Mouse (Mus musculus) right cerebral cortex, postnatal 14 days (tissue): Measurements from ENCODE around the gene Gm6904.
"Not testable (repeated sequence)": the region's sequence is repeated elsewhere in the genome, so short reads cannot be mapped to it uniquely, and the experiment has no call there.

Source experiments
- DNase-seq: peaks from one replicate; pipeline ENCODE4 v3.0.0; 2022

The Gm6904 gene

GRCm38 (mm10) chr14:59260056-59260455 lies at the start of gene Gm6904:
Gm6904 (minus strand) TSS chr14:59260216.
- DNase-seq: no peak

GRCm38 (mm10) chr14:59297391-59297790 lies 37.4 kb upstream of the Gm6904 start, which contains the start of gene Phf11a:
Phf11a (minus strand) TSS chr14:59297522.
- not testable (repeated sequence) for DNase-seq

- not testable (repeated sequence) for DNase-seq
Observed at GRCm38 (mm10) chr14:59291769-59292168, 31.8 kb upstream of the Gm6904 start.

GRCm38 (mm10) chr14:59274961-59275360 lies 14.9 kb upstream of the Gm6904 start:
- DNase-seq: not testable (repeated sequence)

- DNase-seq: not testable (repeated sequence)
Observed at GRCm38 (mm10) chr14:59255861-59256260, 4.2 kb downstream of the Gm6904 start.

- not testable (repeated sequence) for DNase-seq
Observed at GRCm38 (mm10) chr14:59250350-59250749, 9.7 kb downstream of the Gm6904 start.

GRCm38 (mm10) chr14:59233635-59234034 lies 26.4 kb downstream of the Gm6904 start:
- DNase-seq: no peak

- DNase-seq: no peak
Observed at GRCm38 (mm10) chr14:59232003-59232402, 28.0 kb downstream of the Gm6904 start.

- DNase-seq: no peak
Observed at GRCm38 (mm10) chr14:59230331-59230966, 29.6 kb downstream of the Gm6904 start.

GRCm38 (mm10) chr14:59229822-59230221 lies 30.2 kb downstream of the Gm6904 start:
- no peak for DNase-seq

GRCm38 (mm10) chr14:59226240-59226639 lies 33.8 kb downstream of the Gm6904 start:
- no peak for DNase-seq

- no peak for DNase-seq
Observed at GRCm38 (mm10) chr14:59219241-59219640, 40.8 kb downstream of the Gm6904 start.

GRCm38 (mm10) chr14:59209816-59210215 lies 50.2 kb downstream of the Gm6904 start:
- DNase-seq: no peak

GRCm38 (mm10) chr14:59209003-59209402 lies 51.0 kb downstream of the Gm6904 start:
- DNase-seq: no peak

- DNase-seq: no peak
Observed at GRCm38 (mm10) chr14:59205976-59206583, 53.9 kb downstream of the Gm6904 start.

- DNase-seq: no peak
Observed at GRCm38 (mm10) chr14:59205461-59205860, 54.6 kb downstream of the Gm6904 start.

GRCm38 (mm10) chr14:59201604-59202215 lies 58.3 kb downstream of the Gm6904 start:
- no peak for DNase-seq

- DNase-seq: peak; percentile 89
Observed at GRCm38 (mm10) chr14:59200711-59201603, 59.1 kb downstream of the Gm6904 start, which contains the start of gene Rcbtb1. Rcbtb1 (plus strand) TSS chr14:59201209.
